In genomic region chr17:30262440-30262839, GRCm38 (mm10) we compare ENCODE assay signal across 11 mouse cellular contexts.
DNase-seq lines count a peak whose midpoint lies in the region; ATAC-seq and TF ChIP-seq lines count a peak whose summit lies in the region.
"Had no signal": no experiment of that assay in that cellular context is flagged by ENCODE, and none has a peak within 500 bp of the region (broad histone marks: within the 10 kb centered on the region; RNA-seq: fewer than 3 reads in every experiment).

No protein-coding gene starts in this region.

- TF ChIP-seq EP300 in lung, postnatal 0 days (IDR thresholded peaks at IDR 0.05), result no peak

- whole genome bisulfite sequencing in forebrain, embryonic 12.5 days, result 66% methylated on average over 4 of the region's 4 CpGs
- WGBS in forebrain, embryonic 16.5 days, result 54% methylated on average over 4 of the region's 4 CpGs
- WGBS in lung, postnatal 0 days, result 91% methylated on average over 4 of the region's 4 CpGs
- WGBS in intestine, postnatal 0 days, result 45% methylated on average over 4 of the region's 4 CpGs
- 70% methylated on average over 4 of the region's 4 CpGs for WGBS in midbrain, embryonic 14.5 days

- no peaks in the 10 kb centered on the region for H3K9me3 ChIP-seq in forebrain, embryonic 12.5 days
- H3K9me3 ChIP-seq in forebrain, embryonic 16.5 days (ENCODE audit: control insufficient read depth, low read length), result no peaks in the 10 kb centered on the region
- H3K9me3 ChIP-seq in lung, postnatal 0 days (ENCODE audit: low read length), result no peaks in the 10 kb centered on the region
- no peaks in the 10 kb centered on the region for H3K9me3 ChIP-seq in intestine, postnatal 0 days (ENCODE audit: control insufficient read depth)
- H3K9me3 ChIP-seq in midbrain, embryonic 14.5 days (ENCODE audit: control insufficient read depth, low read length), result no peaks in the 10 kb centered on the region
- H3K9me3 ChIP-seq: liver, embryonic 15.5 days had no signal

- H3K4me3 ChIP-seq in forebrain, embryonic 12.5 days (replicated peaks), result no peak overlapping the region
- H3K4me3 ChIP-seq in forebrain, embryonic 16.5 days (replicated peaks; ENCODE audit: low read length), result no peak overlapping the region
- no peak overlapping the region for H3K4me3 ChIP-seq in lung, postnatal 0 days (ENCODE audit: low read depth, low read length)
- H3K4me3 ChIP-seq in intestine, postnatal 0 days (ENCODE audit: low read depth, low read length), result no peak overlapping the region
- no peak overlapping the region for H3K4me3 ChIP-seq in midbrain, embryonic 14.5 days (replicated peaks; ENCODE audit: low read depth, low read length)
- H3K4me3 ChIP-seq: liver, embryonic 15.5 days; megakaryocyte, embryonic 14.5 days had no signal

- H3K9ac ChIP-seq in forebrain, embryonic 12.5 days, result no peak overlapping the region
- no peak overlapping the region for H3K9ac ChIP-seq in forebrain, embryonic 16.5 days (replicated peaks; ENCODE audit: low read depth, low read length)
- H3K9ac ChIP-seq in lung, postnatal 0 days (replicated peaks; ENCODE audit: low read depth), result no peak overlapping the region
- no peak overlapping the region for H3K9ac ChIP-seq in intestine, postnatal 0 days (ENCODE audit: low read depth, low read length)
- no peak overlapping the region for H3K9ac ChIP-seq in midbrain, embryonic 14.5 days (replicated peaks; ENCODE audit: low read length)
- H3K9ac ChIP-seq: liver, embryonic 15.5 days had no signal

- ATAC-seq in forebrain, embryonic 12.5 days (ENCODE audit: low FRiP score), result no peak
- no peak for ATAC-seq in forebrain, embryonic 16.5 days
- ATAC-seq in lung, postnatal 0 days, result no peak
- ATAC-seq in intestine, postnatal 0 days, result no peak
- ATAC-seq in midbrain, embryonic 14.5 days (ENCODE audit: low FRiP score, low TSS enrichment), result no peak
- ATAC-seq in erythroid progenitor cell, adult 5-6 weeks (replicated peaks; ENCODE audit: low FRiP score, poor library complexity, severe bottlenecking), result no peak
- ATAC-seq: inflammation-experienced regulatory T-cells, adult 6 months had no signal

- peaks cover 49% of the 10 kb centered on the region for H3K4me1 ChIP-seq in forebrain, embryonic 12.5 days
- H3K4me1 ChIP-seq in forebrain, embryonic 16.5 days (replicated peaks; ENCODE audit: control insufficient read depth, insufficient read depth, low read length), result peaks cover 17% of the 10 kb centered on the region
- peaks cover 6% of the 10 kb centered on the region; the same call in 1 of the 2 replicates for H3K4me1 ChIP-seq in lung, postnatal 0 days (ENCODE audit: insufficient read depth, low read depth, low read length)
- peaks cover 9% of the 10 kb centered on the region for H3K4me1 ChIP-seq in intestine, postnatal 0 days (replicated peaks; ENCODE audit: control insufficient read depth, insufficient read depth, low read length)
- peaks cover 29% of the 10 kb centered on the region for H3K4me1 ChIP-seq in midbrain, embryonic 14.5 days (ENCODE audit: control insufficient read depth, insufficient read depth, low read length)

- peak overlapping the region; percentile 25 for H3K27ac ChIP-seq in forebrain, embryonic 12.5 days
- H3K27ac ChIP-seq in forebrain, embryonic 16.5 days (ENCODE audit: low read length), result no peak overlapping the region
- no peak overlapping the region for H3K27ac ChIP-seq in lung, postnatal 0 days (ENCODE audit: low read length)
- peak overlapping the region; percentile 41; the same call in 1 of the 2 replicates for H3K27ac ChIP-seq in intestine, postnatal 0 days (ENCODE audit: low read depth, low read length)
- peak overlapping the region; percentile 32; the same call in 1 of the 2 replicates for H3K27ac ChIP-seq in midbrain, embryonic 14.5 days (replicated peaks; ENCODE audit: low read depth, low read length)
- H3K27ac ChIP-seq: liver, embryonic 15.5 days had no signal

- TF ChIP-seq CTCF in lung, postnatal 0 days (IDR thresholded peaks at IDR 0.05), result no peak
- no peak for TF ChIP-seq CTCF in intestine, postnatal 0 days (IDR thresholded peaks at IDR 0.05; ENCODE audit: low read depth)

- DNase-seq in lung, postnatal 10 days, result peak; percentile 7
- DNase-seq in lung, postnatal 0 days (ENCODE audit: low spot score), result no peak
- DNase-seq in midbrain, embryonic 14.5 days, result no peak
- DNase-seq in c-Kit-positive CD71-positive TER-119-positive erythroid progenitor cells, embryonic 14.5 days (ENCODE audit: low spot score), result no peak

- 0 out of 2 replicates have a peak, but pooled peaks cover 1% of the 10 kb centered on the region for H3K27me3 ChIP-seq in forebrain, embryonic 12.5 days
- H3K27me3 ChIP-seq in forebrain, embryonic 16.5 days (replicated peaks; ENCODE audit: control insufficient read depth, insufficient read depth, low read length), result no peaks in the 10 kb centered on the region
- H3K27me3 ChIP-seq in lung, postnatal 0 days (replicated peaks; ENCODE audit: insufficient read depth, low read length), result no peaks in the 10 kb centered on the region
- H3K27me3 ChIP-seq in intestine, postnatal 0 days (replicated peaks; ENCODE audit: control insufficient read depth, insufficient read depth, low read length), result no peaks in the 10 kb centered on the region
- no peaks in the 10 kb centered on the region for H3K27me3 ChIP-seq in midbrain, embryonic 14.5 days (ENCODE audit: control insufficient read depth, insufficient read depth, low read length)
- H3K27me3 ChIP-seq: liver, embryonic 15.5 days; megakaryocyte, embryonic 14.5 days had no signal

- no peak overlapping the region for H3K4me2 ChIP-seq in forebrain, embryonic 12.5 days
- H3K4me2 ChIP-seq in forebrain, embryonic 16.5 days (ENCODE audit: low read length), result no peak overlapping the region
- H3K4me2 ChIP-seq in lung, postnatal 0 days (replicated peaks; ENCODE audit: low read depth, low read length), result no peak overlapping the region
- H3K4me2 ChIP-seq in intestine, postnatal 0 days (replicated peaks; ENCODE audit: low read depth), result no peak overlapping the region
- H3K4me2 ChIP-seq in midbrain, embryonic 14.5 days (ENCODE audit: low read length), result no peak overlapping the region
- H3K4me2 ChIP-seq: liver, embryonic 15.5 days had no signal

- H3K36me3 ChIP-seq in forebrain, embryonic 12.5 days (replicated peaks), result 0 out of 2 replicates have a peak, but pooled peaks cover 4% of the 10 kb centered on the region
- H3K36me3 ChIP-seq in forebrain, embryonic 16.5 days (ENCODE audit: control insufficient read depth, insufficient read depth), result no peaks in the 10 kb centered on the region
- no peaks in the 10 kb centered on the region for H3K36me3 ChIP-seq in lung, postnatal 0 days (ENCODE audit: insufficient read depth, low read length)
- H3K36me3 ChIP-seq in intestine, postnatal 0 days (ENCODE audit: control insufficient read depth, insufficient read depth), result no peaks in the 10 kb centered on the region
- 0 out of 2 replicates have a peak, but pooled peaks cover 3% of the 10 kb centered on the region for H3K36me3 ChIP-seq in midbrain, embryonic 14.5 days (ENCODE audit: control insufficient read depth, insufficient read depth, low read length)
- H3K36me3 ChIP-seq: liver, embryonic 15.5 days had no signal

Comparison
In these comparisons a context has a peak if more than half of its experiments do, and no peak if none do; other contexts are left out.
1. H3K27ac ChIP-seq: peak in forebrain, embryonic 12.5 days (single experiment), intestine, postnatal 0 days (single experiment) and midbrain, embryonic 14.5 days (single experiment); none in forebrain, embryonic 16.5 days (single experiment) and lung, postnatal 0 days (single experiment).